Mouse (Mus musculus): ENCODE data around the gene Tbxa2r. TPM values are rescaled to one million over a fixed set of nuclear protein-coding genes. Genes with fewer than 3 reads are reported as not detected.

Tbxa2r gene
- polyA plus RNA-seq, 2 experiments, result 9.2 to 10.8 TPM

GRCm38 (mm10) chr10:81320550-81321347 is 7.8 kb upstream of the Tbxa2r start, which contains the start of gene Cactin:
Gene Cactin (plus strand): TSS chr10:81321103.
- Histone ChIP-seq H3K4me3 (replicated peaks; ENCODE audit: low read length) (peak within 1 kb of the TSS; percentile 97), H3K27ac (replicated peaks; ENCODE audit: low read depth, low read length) (peak within 1 kb of the TSS; percentile 87), H3K27me3 (ENCODE audit: control insufficient read depth, insufficient read depth, low read length) (no peaks in the 10 kb centered on the region), H3K36me3 (ENCODE audit: control insufficient read depth, insufficient read depth, low read length) (peaks cover 61% of the 10 kb centered on the region), H3K4me2 (replicated peaks; ENCODE audit: low read depth, low read length, severe bottlenecking) (peak within 1 kb of the TSS; percentile 78), H3K4me1 (ENCODE audit: control insufficient read depth, insufficient read depth, low read length) (peaks cover 23% of the 10 kb centered on the region), H3K9me3 (ENCODE audit: control insufficient read depth, low read length) (no peaks in the 10 kb centered on the region), H3K9ac (ENCODE audit: low read depth, low read length, severe bottlenecking) (peak within 1 kb of the TSS; percentile 84)
- DNase-seq (ENCODE audit: low spot score) (peak; percentile 100), ATAC-seq (ENCODE audit: low FRiP score, low read depth) (peak; percentile 94)
- peak; percentile 87; the same call in 1 of the 2 replicates for TF ChIP-seq POLR2A (IDR thresholded peaks at IDR 0.05; ENCODE audit: borderline replicate concordance, extremely low read depth, insufficient read depth, insufficient read length)
- WGBS, result under 1% methylated on average over 68 of the region's 68 CpGs

GRCm38 (mm10) chr10:81321436-81321835 is 7.1 kb upstream of the Tbxa2r start:
- no peak for DNase-seq (ENCODE audit: low spot score)
- peak overlapping the region; percentile 97 for H3K4me3 ChIP-seq (replicated peaks; ENCODE audit: low read length)
- H3K27ac ChIP-seq (replicated peaks; ENCODE audit: low read depth, low read length), result peak overlapping the region; percentile 87; the same call in 1 of the 2 replicates
- 6% methylated on average over 16 of the region's 20 CpGs for WGBS
- H3K4me2 ChIP-seq (replicated peaks; ENCODE audit: low read depth, low read length, severe bottlenecking), result peak overlapping the region; percentile 78
- peak overlapping the region; percentile 84 for H3K9ac ChIP-seq (ENCODE audit: low read depth, low read length, severe bottlenecking)
- no peaks in the 10 kb centered on the region for H3K27me3 ChIP-seq (ENCODE audit: control insufficient read depth, insufficient read depth, low read length)
- peaks cover 61% of the 10 kb centered on the region for H3K36me3 ChIP-seq (ENCODE audit: control insufficient read depth, insufficient read depth, low read length)
- peaks cover 23% of the 10 kb centered on the region for H3K4me1 ChIP-seq (ENCODE audit: control insufficient read depth, insufficient read depth, low read length)
- no peaks in the 10 kb centered on the region for H3K9me3 ChIP-seq (ENCODE audit: control insufficient read depth, low read length)
- no peak for TF ChIP-seq POLR2A (IDR thresholded peaks at IDR 0.05; ENCODE audit: borderline replicate concordance, extremely low read depth, insufficient read depth, insufficient read length)
- ATAC-seq (ENCODE audit: low FRiP score, low read depth), result no peak

GRCm38 (mm10) chr10:81322444-81322843 is 6.1 kb upstream of the Tbxa2r start:
- Histone ChIP-seq H3K27ac (replicated peaks; ENCODE audit: low read depth, low read length) (no peak overlapping the region), H3K27me3 (ENCODE audit: control insufficient read depth, insufficient read depth, low read length) (no peaks in the 10 kb centered on the region), H3K4me3 (replicated peaks; ENCODE audit: low read length) (no peak overlapping the region), H3K9me3 (ENCODE audit: control insufficient read depth, low read length) (no peaks in the 10 kb centered on the region), H3K4me1 (ENCODE audit: control insufficient read depth, insufficient read depth, low read length) (peaks cover 15% of the 10 kb centered on the region), H3K9ac (ENCODE audit: low read depth, low read length, severe bottlenecking) (no peak overlapping the region), H3K36me3 (ENCODE audit: control insufficient read depth, insufficient read depth, low read length) (peaks cover 68% of the 10 kb centered on the region), H3K4me2 (replicated peaks; ENCODE audit: low read depth, low read length, severe bottlenecking) (no peak overlapping the region)
- TF ChIP-seq POLR2A (IDR thresholded peaks at IDR 0.05; ENCODE audit: borderline replicate concordance, extremely low read depth, insufficient read depth, insufficient read length), result no peak
- ATAC-seq (ENCODE audit: low FRiP score, low read depth) (no peak), DNase-seq (ENCODE audit: low spot score) (no peak)
- WGBS, result 93% methylated on average over 27 of the region's 27 CpGs

GRCm38 (mm10) chr10:81323141-81323775 is 5.3 kb upstream of the Tbxa2r start:
- Histone ChIP-seq H3K4me2 (replicated peaks; ENCODE audit: low read depth, low read length, severe bottlenecking) (no peak overlapping the region), H3K27me3 (ENCODE audit: control insufficient read depth, insufficient read depth, low read length) (no peaks in the 10 kb centered on the region), H3K9me3 (ENCODE audit: control insufficient read depth, low read length) (no peaks in the 10 kb centered on the region), H3K4me3 (replicated peaks; ENCODE audit: low read length) (no peak overlapping the region), H3K36me3 (ENCODE audit: control insufficient read depth, insufficient read depth, low read length) (peaks cover 60% of the 10 kb centered on the region), H3K4me1 (ENCODE audit: control insufficient read depth, insufficient read depth, low read length) (peaks cover 15% of the 10 kb centered on the region), H3K9ac (ENCODE audit: low read depth, low read length, severe bottlenecking) (no peak overlapping the region), H3K27ac (replicated peaks; ENCODE audit: low read depth, low read length) (no peak overlapping the region)
- DNase-seq (ENCODE audit: low spot score) (no peak), ATAC-seq (ENCODE audit: low FRiP score, low read depth) (no peak)
- TF ChIP-seq POLR2A (IDR thresholded peaks at IDR 0.05; ENCODE audit: borderline replicate concordance, extremely low read depth, insufficient read depth, insufficient read length), result no peak
- WGBS, result 94% methylated on average over 23 of the region's 23 CpGs

- Histone ChIP-seq H3K36me3 (ENCODE audit: control insufficient read depth, insufficient read depth, low read length) (peaks cover 53% of the 10 kb centered on the region), H3K9me3 (ENCODE audit: control insufficient read depth, low read length) (no peaks in the 10 kb centered on the region), H3K27ac (replicated peaks; ENCODE audit: low read depth, low read length) (no peak overlapping the region), H3K27me3 (ENCODE audit: control insufficient read depth, insufficient read depth, low read length) (no peaks in the 10 kb centered on the region), H3K4me2 (replicated peaks; ENCODE audit: low read depth, low read length, severe bottlenecking) (no peak overlapping the region), H3K9ac (ENCODE audit: low read depth, low read length, severe bottlenecking) (no peak overlapping the region), H3K4me3 (replicated peaks; ENCODE audit: low read length) (no peak overlapping the region), H3K4me1 (ENCODE audit: control insufficient read depth, insufficient read depth, low read length) (peaks cover 19% of the 10 kb centered on the region)
- no peak for ATAC-seq (ENCODE audit: low FRiP score, low read depth)
- no peak for TF ChIP-seq POLR2A (IDR thresholded peaks at IDR 0.05; ENCODE audit: borderline replicate concordance, extremely low read depth, insufficient read depth, insufficient read length)
- 94% methylated on average over 18 of the region's 18 CpGs for WGBS
- no peak for DNase-seq (ENCODE audit: low spot score)
Measured at GRCm38 (mm10) chr10:81323791-81324530, 4.6 kb upstream of the Tbxa2r start.

Data from limb, embryonic 14.5 days (tissue).